Mouse (Mus musculus) adrenal gland, postnatal 25 days (tissue): Measurements from ENCODE around the gene Gpd2. TPM values are rescaled to one million over a fixed set of nuclear protein-coding genes. Genes with fewer than 3 reads are reported as not detected.

ENCODE experiments used
- DNase-seq: peaks from one replicate; pipeline ENCODE4 v3.0.0; 2021; ENCODE audit warnings: mixed read lengths
- total RNA-seq: library from RNA; stranded (reverse); gene quantifications from 2 replicates; pipeline ENCODE4 v1.2.3, GENCODE M21; 2021

Gpd2 gene
- total RNA-seq, 1 experiment from 2014 or later: 94.8 TPM

DNA sequence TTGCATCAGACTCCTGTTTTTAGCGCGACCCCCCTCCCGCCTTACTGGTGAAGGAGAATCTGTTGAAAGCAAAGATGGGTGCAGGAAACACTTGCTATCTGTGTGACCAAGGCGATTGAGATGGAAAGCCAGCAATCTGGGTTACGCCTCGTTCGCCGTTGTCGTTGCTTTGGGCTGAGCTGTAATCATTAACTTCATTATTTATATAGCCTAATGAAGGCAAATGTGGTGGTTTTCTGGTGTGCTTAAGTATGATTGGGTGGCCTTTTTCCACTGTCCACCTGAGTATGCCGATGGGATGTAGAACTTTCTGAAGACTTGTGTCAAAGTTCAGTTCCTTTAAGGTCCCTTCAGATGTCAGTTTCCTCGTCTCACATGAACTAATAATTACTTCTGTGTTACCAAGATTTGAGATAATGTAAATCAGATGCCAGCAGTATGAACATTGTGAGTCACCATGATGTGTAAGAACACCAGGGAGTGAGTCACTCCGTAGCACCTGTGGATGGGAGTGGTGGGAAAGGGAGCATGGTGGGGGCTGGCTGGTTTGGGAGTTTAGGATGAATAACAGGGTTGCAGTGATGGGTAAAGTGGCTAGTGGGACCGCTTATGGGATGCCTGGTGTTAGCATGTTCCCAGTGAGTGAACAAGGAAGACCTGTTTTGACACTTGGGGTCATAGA, 14.3 kb downstream of the Gpd2 start:
- no peak for DNase-seq

DNA sequence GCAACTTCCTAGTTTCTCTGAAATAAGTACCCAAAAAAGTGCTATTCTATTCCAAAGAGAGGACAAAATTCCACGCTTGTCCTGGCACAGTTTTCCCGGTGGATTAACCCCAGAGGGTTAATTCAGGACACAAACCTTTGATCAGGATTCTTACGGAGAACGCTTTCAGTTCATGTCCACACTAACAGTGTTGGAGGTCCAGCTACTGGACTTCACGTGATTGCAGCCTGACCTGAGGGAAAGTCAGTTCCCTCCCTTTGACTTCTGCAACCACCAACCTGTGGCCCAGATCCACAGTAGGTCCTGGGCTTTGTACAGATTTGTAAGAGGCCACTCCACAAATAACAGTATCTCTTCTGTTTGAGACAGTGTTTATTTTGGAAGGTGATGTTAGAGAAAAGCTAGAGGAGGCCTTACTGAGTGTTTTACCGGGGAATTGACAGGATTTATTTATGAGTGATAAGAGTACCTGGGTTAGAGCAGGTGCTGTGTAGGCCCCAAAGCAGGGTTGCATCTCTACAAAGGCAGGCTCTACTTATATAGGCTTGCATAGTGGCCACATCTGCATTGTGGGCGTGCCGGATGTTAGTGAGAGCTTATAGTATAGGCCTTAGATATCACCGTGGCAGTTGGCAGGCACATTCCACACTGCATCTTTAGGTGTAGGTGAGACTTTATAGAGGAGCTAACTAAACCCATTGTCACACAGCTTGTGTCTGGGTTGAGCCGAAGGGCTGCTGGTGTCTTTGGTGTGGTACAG, 15.3 kb downstream of the Gpd2 start:
- peak; percentile 12 for DNase-seq

DNA sequence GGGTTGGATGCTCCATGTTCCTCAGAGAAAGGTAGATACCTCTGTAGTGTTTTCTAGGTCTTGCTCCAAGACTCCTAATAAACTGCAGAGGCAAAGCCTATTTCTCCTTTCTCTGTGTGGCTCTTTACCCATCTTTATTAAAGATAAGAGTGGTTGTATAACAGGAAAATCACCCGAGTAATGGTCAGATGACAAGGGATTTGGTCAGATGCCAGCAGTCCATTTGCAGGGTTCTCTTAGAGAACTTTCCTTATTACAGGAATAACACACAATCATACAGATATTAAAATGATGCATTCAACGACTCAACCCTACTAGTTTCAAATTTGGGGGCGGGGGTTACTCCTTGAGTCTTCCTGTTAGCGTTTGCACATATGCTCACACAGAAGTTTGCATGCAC, 16.8 kb downstream of the Gpd2 start:
- DNase-seq: no peak

DNA sequence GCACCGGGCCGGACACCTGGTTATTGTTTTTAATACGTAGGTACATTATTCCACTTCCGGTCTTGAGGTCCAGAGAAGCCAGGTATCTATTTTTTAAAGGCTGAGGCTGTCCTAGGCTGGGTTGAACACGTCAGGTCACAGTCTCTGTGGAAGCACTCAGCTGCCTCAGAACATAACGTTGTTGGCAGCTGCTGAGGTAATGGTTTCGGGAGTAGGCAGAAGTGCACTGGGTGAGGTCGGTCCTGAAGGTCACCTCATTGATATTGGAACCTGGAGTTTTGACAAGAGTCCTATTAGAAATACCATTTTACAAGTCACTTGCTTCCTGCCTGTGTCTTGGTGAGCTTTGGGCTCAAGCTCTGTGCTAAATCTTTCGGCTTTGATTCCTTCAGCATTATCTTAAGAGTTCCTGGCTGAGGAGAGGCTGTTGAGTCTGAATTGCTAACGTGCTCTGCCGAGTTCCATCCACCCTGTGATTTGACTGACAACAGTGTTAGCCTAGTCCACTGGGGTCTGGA, 17.8 kb downstream of the Gpd2 start:
- DNase-seq: no peak

DNA sequence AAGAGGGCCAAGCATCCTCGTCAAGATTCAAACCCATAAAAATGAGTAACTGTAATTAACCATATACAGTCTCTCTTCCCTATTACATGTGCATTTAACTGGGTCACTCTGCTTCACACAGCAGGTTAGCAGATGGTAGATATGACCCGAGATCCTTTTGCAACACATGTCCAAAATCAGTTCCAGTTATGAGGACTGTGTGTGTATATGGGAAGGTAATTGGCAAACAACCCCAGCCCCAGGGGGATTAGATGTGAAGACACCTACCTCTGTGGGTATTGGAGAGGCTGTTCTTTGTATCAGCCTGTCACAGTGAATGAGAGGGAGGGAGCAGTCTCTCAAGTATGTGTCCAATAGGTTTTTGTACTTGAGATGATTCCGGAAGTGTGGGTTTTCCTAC, 18.4 kb downstream of the Gpd2 start:
- no peak for DNase-seq

DNA sequence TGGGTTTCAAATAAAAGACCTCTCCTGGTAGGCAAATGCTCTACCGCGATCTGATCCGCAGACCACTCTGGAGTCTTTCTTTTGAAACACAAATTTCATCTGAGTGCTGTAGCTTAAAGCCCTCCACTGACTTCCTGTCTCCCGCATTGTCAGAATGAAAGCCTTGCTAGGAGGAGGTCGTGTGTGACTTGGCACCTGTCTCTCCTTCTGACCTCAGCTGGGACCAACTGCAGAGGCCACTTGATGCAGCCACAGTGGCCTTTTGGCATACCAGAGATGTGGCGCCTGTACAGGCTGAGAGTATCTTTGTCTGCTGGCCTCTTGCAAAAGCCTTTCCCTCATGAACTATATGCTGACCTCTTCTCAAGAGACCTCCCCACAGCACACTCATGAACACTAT, 19.0 kb downstream of the Gpd2 start:
- no peak for DNase-seq

DNA sequence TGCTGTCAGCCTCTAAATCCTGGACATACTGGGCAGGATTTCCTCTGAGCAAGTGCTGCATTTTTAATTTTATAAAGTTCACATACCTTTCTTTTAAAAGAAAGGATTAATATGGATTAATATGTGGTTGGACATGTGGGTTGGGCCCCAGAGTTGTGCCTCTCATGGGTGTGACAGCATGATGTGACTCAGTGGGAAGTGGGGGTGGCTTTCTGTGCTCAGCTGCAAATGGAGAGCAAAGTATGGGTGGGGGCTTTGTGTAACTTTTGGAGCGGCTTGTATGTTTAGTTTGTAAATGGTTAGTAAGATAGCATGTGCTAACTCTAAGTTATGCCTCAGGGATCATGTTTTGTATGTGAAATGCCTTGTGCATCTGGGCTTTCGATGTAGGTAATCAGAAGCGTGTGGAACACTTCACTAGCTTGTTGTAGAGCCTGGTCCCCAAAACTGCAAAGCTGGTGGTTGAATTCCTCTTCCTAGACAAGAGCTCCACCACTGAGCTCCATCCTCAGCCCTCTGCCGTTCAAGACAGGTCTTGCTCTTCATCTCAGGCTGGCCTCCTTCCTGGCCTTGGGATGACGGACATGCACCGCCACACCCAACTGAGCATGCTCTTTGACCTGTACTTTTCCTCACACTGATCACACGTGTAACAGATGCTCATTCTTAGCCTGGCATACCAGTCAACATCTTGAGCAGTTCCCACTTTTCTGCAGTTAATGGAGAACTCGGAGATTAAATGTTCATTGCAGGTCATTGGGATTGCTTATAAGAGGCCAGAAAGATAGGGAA, 24.0 kb downstream of the Gpd2 start:
- DNase-seq: no peak

DNA sequence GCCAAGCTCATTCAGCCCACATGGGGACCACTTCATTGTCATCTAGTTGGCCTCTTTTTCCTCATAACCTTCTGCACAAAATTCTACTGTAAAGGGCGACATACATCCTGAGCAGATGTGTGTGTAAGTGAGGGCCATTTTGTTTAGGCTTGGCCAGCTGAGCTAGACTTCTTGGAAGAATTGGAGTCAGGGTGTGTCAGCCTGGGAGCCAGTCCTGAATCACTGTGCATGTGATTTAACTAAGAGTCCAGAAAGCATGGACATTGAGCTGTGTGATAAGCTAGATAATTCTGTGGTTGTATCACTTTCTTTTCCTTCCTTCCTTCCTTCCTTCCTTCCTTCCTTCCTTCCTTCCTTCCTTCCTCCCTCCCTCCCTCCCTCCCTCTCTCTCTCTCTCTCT, 26.0 kb downstream of the Gpd2 start:
- no peak for DNase-seq

DNA sequence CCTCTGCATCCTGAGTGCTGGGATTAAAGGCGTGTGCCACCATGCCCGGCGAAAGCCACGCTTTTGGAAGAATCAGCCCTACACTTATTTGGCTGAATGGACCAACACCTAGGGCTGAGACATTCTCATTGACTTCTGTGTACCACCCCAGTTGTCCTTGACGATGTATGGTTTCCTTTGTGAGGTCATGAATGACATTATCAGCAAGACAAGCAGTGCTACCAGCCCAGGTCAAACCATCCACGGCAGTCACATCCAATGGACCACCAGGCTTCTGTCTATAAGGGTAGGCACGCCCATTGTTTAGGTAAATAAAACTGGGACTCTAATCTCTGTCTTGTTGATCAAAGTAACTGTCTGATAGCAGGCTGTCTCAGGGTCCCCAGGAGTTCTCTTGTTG, 27.5 kb downstream of the Gpd2 start:
- DNase-seq: no peak

DNA sequence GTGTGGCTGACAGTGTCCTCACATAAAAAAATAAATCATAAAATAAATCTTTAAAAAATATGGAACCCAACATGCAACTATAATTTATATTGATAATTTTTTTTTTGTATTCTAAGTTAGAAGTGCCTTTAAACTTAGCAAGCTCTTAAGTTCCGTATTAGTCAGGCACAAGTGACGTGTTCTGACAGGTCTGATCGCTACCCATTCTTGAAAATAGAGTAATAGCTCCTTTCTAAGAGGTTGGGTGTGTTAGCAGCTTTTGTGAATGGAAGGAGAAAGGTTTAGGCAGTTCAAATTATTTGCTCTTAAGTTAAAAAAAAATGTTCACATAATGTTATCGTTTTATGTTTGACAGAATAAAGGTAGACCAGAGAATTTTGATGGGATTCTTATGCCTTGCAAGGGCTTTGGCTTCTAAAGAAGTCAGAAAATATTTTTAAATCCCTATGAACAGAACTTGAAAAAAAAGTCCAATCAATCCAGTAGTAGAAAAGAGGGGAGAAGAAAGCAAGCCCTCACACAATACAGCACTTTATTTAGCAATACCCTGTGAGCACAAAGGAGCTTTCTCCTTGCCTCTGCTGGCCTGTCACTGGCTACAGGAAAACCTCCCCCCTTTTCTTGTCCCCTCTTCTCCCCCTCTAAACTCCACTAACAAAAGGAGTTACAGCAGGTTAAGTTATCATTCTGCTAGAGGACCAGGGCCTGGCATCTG, 29.4 kb downstream of the Gpd2 start:
- DNase-seq: no peak

DNA sequence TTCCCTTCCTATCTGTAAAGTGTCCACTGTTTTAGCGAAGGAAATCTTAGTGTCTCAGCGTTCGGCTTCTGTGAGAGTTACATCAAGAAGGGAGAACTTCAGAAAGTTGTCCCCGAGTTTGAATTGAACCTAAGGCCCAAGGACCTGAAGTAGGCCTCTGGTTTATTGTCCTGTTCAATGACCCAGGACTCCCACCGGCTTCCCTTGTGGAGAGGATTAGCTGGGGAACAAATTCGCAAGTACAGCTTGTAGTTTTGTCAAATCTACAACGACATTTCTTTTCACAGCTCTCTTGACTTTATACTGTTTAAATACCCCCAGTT, 29.9 kb downstream of the Gpd2 start:
- DNase-seq: no peak

DNA sequence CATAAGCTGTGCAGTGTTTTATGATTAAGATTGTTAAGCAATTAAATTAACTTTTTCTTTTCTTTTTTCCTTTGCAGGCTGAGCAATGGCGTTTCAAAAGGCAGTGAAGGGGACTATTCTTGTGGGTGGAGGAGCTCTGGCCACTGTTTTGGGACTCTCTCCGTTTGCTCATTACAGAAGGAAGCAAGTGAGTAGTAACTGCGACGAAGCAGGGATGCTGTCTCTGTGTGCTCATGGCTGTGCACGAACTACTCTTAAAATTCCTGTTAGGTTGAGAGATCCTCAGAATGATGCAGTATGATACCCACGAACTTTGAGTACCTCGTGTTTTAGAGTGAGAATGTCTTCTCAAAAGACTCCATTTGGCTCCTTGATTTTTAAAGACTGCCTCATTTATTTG, 30.5 kb downstream of the Gpd2 start:
- no peak for DNase-seq

DNA sequence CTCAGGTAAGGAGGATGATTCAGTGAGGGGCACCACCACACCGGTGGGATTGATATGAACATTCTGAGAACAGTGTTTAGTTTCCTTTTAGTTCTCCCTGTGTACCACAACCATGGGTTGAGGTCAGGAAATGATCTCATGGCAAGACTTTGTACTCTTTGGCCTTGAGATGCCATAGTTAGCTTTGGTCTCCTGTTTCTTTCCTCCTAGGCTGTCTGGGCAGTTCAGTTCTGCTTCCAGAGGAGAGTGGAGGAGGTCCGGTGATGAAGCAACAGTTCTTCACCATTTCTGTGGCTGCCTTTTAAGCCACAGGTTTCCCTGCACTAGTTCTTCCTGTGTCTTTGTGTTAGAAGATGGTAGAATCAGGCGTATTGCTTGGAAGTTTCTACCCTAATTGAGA, 31.4 kb downstream of the Gpd2 start:
- DNase-seq: no peak

DNA sequence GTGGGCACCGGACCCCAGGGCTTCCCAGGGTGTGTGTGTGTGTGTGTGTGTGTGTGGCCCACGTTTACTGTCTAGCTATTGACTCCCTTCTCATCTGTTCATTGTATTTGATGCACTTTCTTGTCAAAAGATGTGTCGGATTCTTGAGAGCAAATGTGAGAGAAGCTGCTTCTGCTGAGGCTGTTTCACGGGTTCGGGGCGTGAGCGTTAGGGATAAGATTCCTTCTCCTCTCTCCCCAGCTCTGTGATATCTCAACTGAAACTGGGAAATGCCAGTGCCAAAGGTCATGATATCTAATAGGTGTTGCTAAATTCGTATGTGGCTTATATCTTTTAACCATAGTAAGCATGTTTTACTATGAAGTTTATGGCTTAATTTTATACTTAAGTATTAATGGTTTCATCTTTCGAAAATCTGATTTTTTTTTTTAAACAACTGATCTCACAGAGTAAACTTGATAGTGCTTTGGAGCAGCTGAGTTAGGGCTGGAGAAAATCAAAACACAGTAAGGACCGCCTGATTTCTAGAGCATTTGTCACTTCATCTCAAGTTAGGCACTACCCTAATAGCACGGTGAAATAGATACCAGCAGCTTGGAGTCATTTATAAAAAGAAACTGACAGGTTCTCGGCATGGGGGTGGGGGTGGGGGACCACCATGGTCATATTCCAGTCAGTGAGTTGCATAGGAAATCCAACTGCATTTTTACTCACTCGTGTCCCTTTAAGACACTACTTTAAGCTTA, 32.4 kb downstream of the Gpd2 start:
- no peak for DNase-seq

DNA sequence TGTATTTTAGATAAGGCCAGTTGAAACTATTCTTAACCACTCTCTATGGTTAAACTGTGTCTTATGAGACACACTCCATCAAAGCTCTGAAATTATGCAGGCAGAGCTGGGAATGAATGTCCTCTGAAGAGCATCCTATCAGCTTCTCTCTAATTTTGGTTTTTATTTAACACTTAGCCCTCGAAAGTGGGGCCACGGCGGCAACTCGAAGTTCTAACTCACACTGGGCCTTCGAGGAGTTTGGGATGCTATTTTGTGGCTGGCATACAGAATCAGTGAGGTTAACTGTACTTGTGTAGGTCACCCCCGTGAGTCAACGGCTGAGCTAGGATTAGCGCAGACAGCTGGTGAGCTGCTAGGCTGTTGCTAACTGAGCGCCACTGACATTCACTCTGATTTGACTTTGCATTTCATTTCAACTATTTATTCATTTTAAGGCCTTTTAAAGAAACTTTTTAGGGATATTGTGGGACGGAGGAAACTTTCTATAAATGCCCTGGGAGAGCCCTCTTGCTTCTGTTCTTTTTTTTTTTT, 42.8 kb downstream of the Gpd2 start:
- no peak for DNase-seq

DNA sequence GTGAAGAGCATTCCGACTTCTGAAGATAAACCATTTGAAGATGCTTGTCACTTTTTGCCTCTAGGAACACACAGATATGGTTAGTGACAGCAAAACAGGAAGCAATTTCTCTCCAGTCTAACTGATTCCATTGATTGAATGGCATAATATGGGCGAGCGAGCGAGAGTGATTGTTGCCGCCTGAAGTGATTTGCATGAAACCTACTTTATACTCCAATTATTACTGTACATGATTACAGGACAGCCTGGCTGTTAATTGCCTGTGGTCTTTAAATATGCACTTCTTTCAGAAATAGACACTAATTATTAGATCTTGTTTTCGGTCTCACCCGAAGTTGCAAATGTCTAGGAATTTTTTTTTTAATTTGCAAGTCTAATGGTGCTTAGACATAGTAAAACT, 46.4 kb downstream of the Gpd2 start:
- no peak for DNase-seq

DNA sequence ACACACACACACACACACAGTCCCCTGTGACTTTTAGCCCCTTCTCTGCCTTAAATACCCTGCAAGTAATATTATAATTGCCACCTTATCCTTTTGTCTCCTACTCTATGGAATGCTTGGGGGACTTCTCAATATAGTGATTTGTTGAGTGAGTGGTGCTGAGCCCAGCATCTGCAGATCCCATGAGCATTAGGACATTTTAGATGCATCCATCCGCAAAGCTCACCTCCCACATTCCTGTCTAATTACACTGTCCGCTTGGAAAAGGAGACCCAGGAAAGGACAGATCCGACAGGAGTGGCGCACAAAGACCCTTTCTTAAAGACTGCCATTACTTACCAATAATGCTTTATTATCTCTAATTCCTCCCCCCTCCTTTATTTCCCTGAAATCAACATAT, 47.8 kb downstream of the Gpd2 start:
- no peak for DNase-seq

DNA sequence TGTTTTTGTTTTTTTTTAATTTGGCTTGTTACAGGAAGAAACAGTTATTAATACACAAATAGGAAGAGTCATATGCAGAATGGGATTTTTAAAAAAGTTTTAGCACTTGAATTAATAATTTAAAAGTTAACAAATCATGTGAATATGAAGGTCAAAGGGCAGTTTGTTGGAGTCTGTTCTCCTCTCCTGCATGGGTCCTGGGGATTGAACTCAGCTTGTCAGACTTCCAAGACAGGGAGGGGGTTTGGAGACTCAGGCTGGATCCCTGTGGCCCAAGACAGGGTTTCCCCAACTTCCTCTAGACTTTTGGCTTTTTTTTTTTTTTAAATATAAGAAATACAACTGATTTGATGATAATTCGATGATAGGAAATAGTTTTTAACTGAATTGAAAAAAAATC, 50.6 kb downstream of the Gpd2 start:
- no peak for DNase-seq

DNA sequence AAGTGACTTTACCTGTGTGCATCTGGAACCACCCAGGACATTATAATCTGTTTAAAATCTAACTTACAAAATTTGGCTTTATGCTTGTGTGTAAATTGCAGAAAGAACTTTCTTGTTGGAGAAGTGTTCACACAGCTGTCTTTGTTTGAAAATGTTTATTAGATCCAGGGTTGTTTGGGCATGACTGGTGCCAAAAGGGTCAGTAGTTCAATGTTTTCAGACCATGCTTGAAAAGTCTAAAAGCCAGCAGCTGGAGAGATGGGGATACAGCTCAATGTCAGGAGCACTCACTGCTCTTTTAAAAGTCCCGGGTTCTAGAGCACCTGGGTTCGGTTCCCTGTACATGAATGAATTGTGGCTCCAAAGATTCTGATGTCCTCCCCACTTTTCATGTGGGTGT, 56.1 kb downstream of the Gpd2 start:
- DNase-seq: no peak

DNA sequence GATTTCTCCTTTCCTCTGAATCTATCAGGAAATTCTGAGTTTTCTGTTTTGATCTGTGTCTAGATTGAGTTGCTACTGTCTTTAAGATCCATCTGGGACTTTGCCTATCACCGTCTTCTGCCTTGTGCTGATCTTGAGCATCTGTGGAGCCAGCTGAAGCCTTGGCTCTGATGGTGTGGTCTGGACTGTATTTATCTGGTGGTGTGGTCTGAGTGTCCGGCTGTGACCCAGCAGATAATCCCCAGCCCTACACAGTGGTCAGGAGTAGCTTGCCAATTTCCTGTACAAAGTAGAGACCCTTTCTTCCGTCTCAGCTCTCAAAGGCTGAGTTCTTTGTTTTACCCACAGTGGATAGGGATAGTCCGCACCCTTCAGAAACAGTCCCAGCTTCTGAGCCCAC, 58.6 kb downstream of the Gpd2 start:
- no peak for DNase-seq

DNA sequence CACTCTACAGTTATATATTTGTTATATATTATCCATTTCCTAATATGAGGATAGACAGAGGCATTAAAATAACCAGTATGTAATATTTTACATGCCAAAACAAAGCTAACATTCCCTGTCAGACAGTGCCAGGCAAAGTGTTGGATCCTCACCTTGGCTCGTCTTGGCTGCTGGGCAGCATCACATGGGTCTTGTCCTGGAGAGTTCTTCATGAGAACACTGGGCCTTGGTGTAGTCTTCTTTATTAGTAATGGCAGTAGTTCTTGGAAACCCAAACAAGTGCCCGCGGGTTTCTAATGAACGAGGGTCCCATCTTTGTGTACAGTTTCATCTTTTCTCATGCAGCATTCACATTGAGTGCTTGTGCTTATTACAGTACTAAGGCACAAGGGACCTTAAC, 59.8 kb downstream of the Gpd2 start:
- peak; percentile 20 for DNase-seq

DNA sequence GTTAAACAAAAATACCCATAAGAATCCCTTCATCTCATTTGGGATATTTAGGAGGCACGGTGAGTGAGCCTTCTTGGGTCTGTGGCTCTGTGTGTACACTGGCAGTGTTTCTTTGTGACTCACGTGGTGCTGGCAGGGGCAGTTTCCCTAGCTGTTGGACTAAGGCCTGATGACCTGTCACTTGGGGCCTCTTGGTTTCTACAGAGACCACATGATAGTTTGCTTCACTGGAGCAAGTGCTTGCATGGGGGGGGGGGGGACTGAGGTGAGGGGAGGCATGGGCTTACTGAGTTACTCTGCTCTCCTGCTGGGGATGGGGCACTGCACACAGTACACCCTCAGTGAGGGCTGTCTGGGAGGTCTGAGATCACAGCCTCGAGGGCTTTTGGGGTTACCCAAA, 64.1 kb downstream of the Gpd2 start:
- peak; percentile 45 for DNase-seq
